Mouse (Mus musculus) ES-E14 (cell line): ENCODE data around the gene Rgs3. TPM values are rescaled to one million over a fixed set of nuclear protein-coding genes. Genes with fewer than 3 reads are reported as not detected.

Experiments
- DNase-seq: peaks from one replicate; pipeline ENCODE4 v3.0.0-alpha.2; 2013; ENCODE audit warnings: low read depth, low spot score
- H3K27ac ChIP-seq: 2 replicates; pipeline ENCODE4 v1.5.1; 2012; ENCODE audit warnings: low read depth, mild to moderate bottlenecking, low read length, moderate library complexity, mixed read lengths; ENCODE audit not compliant: poor library complexity, insufficient read depth, severe bottlenecking
- H3K36me3 ChIP-seq: 2 replicates; pipeline ENCODE4 v1.6.1; 2012; ENCODE audit warnings: mild to moderate bottlenecking, low read length, moderate library complexity, mixed read lengths; ENCODE audit not compliant: control insufficient read depth, poor library complexity, insufficient read depth, severe bottlenecking
- H3K4me1 ChIP-seq, 2 experiments: fragments of 150-350 bp in 1 of 2; sonication (generic) in 1 of 2; 2 replicates each; pipeline ENCODE4 v1.6.1; 2012; ENCODE audit warnings: low read length in 2 of 2, mild to moderate bottlenecking in 1 of 2, mixed read lengths in 1 of 2; ENCODE audit not compliant: control insufficient read depth in 2 of 2, insufficient read depth in 2 of 2, poor library complexity in 1 of 2
- H3K4me3 ChIP-seq, 2 experiments: fragments of 150-350 bp in 1 of 2; sonication (generic) in 1 of 2; 2 replicates each; pipeline ENCODE4 v1.5.1; 2012; ENCODE audit warnings: low read length in 2 of 2, low read depth in 1 of 2, mild to moderate bottlenecking in 1 of 2, mixed read lengths in 1 of 2; ENCODE audit not compliant: insufficient read depth in 1 of 2, poor library complexity in 1 of 2, severe bottlenecking in 1 of 2
- H3K9ac ChIP-seq: 2 replicates; pipeline ENCODE4 v1.6.1; 2012; ENCODE audit warnings: low read depth, mild to moderate bottlenecking, low read length, mixed read lengths; ENCODE audit not compliant: poor library complexity, insufficient read depth, severe bottlenecking
- H3K9me3 ChIP-seq: fragments of 150-350 bp; sonication (generic); 2 replicates; pipeline ENCODE4 v1.6.1; 2012; ENCODE audit warnings: low read depth, mild to moderate bottlenecking, low read length; ENCODE audit not compliant: control insufficient read depth, insufficient read depth
- CHD2 ChIP-seq: IDR thresholded peaks from 2 replicates; pipeline ENCODE4 v1.6.1; 2014; ENCODE audit warnings: mild to moderate bottlenecking, low read depth, low read length, inconsistent platforms
- HCFC1 ChIP-seq: IDR thresholded peaks from 2 replicates; pipeline ENCODE4 v1.6.1; 2012; ENCODE audit warnings: low read length, inconsistent platforms, borderline replicate concordance; ENCODE audit not compliant: insufficient read depth
- MAFK ChIP-seq: IDR thresholded peaks from 2 replicates; pipeline ENCODE4 v1.6.1; 2014; ENCODE audit warnings: mild to moderate bottlenecking, low read depth, low read length, inconsistent platforms; ENCODE audit not compliant: insufficient read depth
- ZC3H11A ChIP-seq: IDR thresholded peaks from 2 replicates; pipeline ENCODE4 v1.6.1; 2012; ENCODE audit warnings: low read depth, mild to moderate bottlenecking, inconsistent platforms, low read length, borderline replicate concordance
- ZNF384 ChIP-seq: IDR thresholded peaks from 2 replicates; pipeline ENCODE4 v1.6.1; 2012; ENCODE audit warnings: low read depth, low read length, inconsistent platforms
- in situ Hi-C, 2 experiments: fragments of 600-800 bp; cut with MboI; formaldehyde crosslinking; loops; one replicate each; pipeline ENCODE4 v1.15.1; 2025; ENCODE audit warnings: low sequenced_read_pairs in 2 of 2, inconsistent platforms in 1 of 2; ENCODE audit not compliant: unreplicated experiment in 2 of 2
- total RNA-seq: library from RNA; depleted of rRNA; stranded (reverse); fragments of 300-350 nt; gene quantifications from 2 replicates; pipeline ENCODE4 v1.2.3, GENCODE M21; 2012

Gene Rgs3
- total RNA-seq, 1 experiment = 10.0 TPM

DNA sequence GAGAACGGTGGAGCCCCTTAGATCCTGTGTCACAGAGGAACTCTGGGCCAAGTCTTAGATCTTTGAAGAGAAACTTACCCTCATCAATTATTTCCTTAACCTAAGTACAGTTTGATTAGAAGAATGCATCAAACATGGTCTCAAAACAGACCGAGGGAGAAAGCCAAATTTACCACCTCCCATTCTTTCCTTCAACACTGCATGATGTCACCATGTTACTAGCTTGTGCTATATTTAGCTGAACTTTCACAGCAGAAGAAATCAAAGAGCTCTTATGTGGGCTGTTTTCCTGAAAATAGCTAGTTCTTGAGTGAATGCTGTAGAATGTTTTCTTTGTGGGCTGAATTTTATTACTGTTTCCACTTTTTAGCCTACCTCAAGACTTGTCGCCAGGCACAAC is 2.2 kb upstream of the Rgs3 start:
- in situ Hi-C loops = loop anchor here (5.0 to 25.0 kb wide), 2 partner anchors 135 to 205 kb away; no protein-coding TSS in a partner anchor

DNA sequence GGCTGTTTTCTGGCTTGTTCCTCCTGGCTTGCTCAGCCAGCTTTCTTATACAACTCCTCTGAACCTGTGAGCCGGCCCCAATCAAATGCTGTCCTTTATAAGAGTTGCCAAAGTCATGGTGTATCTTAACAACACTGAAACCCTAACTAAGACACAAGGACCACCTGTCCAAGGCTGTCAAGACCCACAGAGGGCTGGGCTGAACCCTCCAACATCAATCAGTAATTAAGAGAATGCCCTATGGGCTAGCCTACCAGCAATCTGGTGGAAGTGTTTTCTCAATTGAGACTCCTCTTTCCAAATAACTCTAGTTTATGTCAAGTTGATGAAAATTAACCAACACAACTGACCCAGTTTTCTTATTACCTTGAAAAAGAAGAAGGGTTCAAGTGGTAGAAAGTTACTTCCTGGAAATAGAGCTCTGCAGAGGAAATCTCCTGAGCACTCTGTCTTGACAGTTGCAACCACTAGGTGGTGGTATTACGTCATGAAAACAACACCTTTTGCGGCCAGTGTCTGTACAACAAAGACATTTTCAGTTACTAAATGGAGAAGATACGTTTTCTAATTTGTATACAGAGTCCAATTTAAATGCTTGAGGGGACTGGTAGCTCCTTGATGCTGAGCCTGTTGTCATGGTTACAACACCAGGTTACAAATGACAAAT is 1.4 kb downstream of the Rgs3 start:
- DNase-seq = peak; percentile 57
- in situ Hi-C loops = loop anchor here (10.0 to 25.0 kb wide), 2 partner anchors 134 to 201 kb away; no protein-coding TSS in a partner anchor
- H3K27ac ChIP-seq = no peak overlapping the region

More for the DNA sequence above, 2.2 kb upstream of the Rgs3 start:
- Histone ChIP-seq H3K9me3 (no peaks in the 10 kb centered on the region), H3K4me1 (no peaks in the 10 kb centered on the region), H3K36me3 (no peaks in the 10 kb centered on the region), H3K9ac (no peak overlapping the region), H3K4me3 (no peak overlapping the region), H3K27ac (no peak overlapping the region)
- TF ChIP-seq HCFC1 = no peak
- TF ChIP-seq ZNF384 = no peak
- TF ChIP-seq CHD2 = no peak
- TF ChIP-seq ZC3H11A = no peak
- TF ChIP-seq MAFK = no peak
- DNase-seq = no peak

DNA sequence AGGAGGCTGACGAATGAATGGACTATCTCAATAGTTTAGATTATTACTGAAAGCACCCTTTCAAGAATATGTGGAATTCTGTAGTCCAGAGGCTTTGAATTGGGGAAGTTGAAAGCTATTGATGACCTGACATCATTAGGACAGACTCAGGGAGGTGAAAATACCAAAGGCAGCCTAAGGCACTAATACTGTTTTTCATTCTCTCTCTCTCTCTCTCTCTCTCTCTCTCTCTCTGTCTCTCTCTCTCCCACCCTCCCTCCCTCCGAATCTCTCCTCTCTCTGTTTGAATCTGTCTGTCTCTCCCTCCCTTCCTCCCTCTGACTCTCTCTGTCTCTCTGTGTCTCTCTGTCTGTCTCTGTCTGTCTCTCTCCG is 2.0 kb downstream of the Rgs3 start:
- no peaks in the 10 kb centered on the region for H3K9me3 ChIP-seq
- H3K36me3 ChIP-seq = no peaks in the 10 kb centered on the region
- H3K4me1 ChIP-seq = no peaks in the 10 kb centered on the region
- in situ Hi-C loops = loop anchor here (10.0 to 25.0 kb wide), 2 partner anchors 133 to 201 kb away; no protein-coding TSS in a partner anchor
- TF ChIP-seq MAFK (no peak), HCFC1 (no peak), ZNF384 (no peak), ZC3H11A (no peak), CHD2 (no peak)
- no peak overlapping the region for H3K4me3 ChIP-seq
- H3K9ac ChIP-seq = no peak overlapping the region
- DNase-seq = no peak
- H3K27ac ChIP-seq = no peak overlapping the region

More for the DNA sequence above, 1.4 kb downstream of the Rgs3 start:
- H3K4me1 ChIP-seq = no peaks in the 10 kb centered on the region
- H3K36me3 ChIP-seq = no peaks in the 10 kb centered on the region
- H3K4me3 ChIP-seq = no peak overlapping the region
- no peak overlapping the region for H3K9ac ChIP-seq
- H3K9me3 ChIP-seq = no peaks in the 10 kb centered on the region
- no peak for TF ChIP-seq ZNF384
- TF ChIP-seq ZC3H11A = peak; percentile 96

DNA sequence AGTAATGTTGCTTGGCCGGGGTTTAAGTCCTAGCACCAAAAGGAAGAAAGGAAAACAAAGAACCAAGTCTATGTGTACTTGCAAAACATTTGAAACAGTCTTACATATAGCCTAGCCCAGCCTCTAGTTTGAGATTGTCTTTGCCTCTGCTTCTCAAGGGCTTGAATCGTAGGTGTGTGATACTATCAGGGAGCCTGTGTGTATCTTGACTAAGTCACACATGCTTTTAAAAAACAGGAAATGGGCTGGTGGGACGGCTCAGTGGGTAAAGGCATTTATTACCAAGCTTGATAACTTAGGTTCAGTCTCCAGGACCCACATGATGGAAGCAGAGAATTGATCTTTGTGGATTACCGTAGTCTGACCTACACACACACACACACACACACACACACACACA is 2.4 kb downstream of the Rgs3 start:
- no peaks in the 10 kb centered on the region for H3K4me1 ChIP-seq
- no peak for DNase-seq
- in situ Hi-C loops = loop anchor here (10.0 to 25.0 kb wide), 2 partner anchors 133 to 200 kb away; no protein-coding TSS in a partner anchor
- H3K9ac ChIP-seq = no peak overlapping the region
- H3K36me3 ChIP-seq = no peaks in the 10 kb centered on the region
- no peak overlapping the region for H3K27ac ChIP-seq
- H3K4me3 ChIP-seq = no peak overlapping the region
- no peak for TF ChIP-seq HCFC1
- no peak for TF ChIP-seq MAFK
- no peaks in the 10 kb centered on the region for H3K9me3 ChIP-seq

DNA sequence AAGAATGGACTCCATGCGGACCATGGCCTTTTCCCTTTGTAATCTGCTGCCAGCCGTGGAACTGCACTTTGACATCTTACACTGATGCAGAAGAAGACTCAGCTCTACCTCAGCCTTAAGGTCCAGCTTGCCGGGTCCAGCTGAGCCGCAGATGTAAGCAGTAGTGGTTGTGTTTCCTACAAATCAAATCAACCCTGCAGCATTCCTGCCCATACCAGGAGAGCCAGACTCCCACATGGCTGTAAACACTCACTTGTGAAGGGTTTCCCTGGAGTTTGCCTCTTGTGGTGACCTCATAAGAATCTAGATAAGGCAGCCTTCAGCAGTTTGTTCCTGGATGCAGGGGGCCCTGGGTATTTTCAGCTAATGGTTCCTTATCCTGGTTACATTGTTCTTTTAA is 6.9 kb downstream of the Rgs3 start:
- no peak for TF ChIP-seq ZC3H11A
- no peak for TF ChIP-seq HCFC1
- no peak for TF ChIP-seq CHD2
- TF ChIP-seq MAFK = no peak
- TF ChIP-seq ZNF384 = no peak
- H3K4me1 ChIP-seq = no peaks in the 10 kb centered on the region
- no peak for DNase-seq
- no peaks in the 10 kb centered on the region for H3K9me3 ChIP-seq
- no peak overlapping the region for H3K27ac ChIP-seq
- H3K4me3 ChIP-seq = no peak overlapping the region
- in situ Hi-C loops = loop anchor here (10.0 to 25.0 kb wide), 2 partner anchors 128 to 196 kb away; no protein-coding TSS in a partner anchor
- no peak overlapping the region for H3K9ac ChIP-seq
- H3K36me3 ChIP-seq = no peaks in the 10 kb centered on the region
